Mouse (Mus musculus) brain, embryonic 14.5 days (tissue): ENCODE measurements around the gene Hykk.
A peak's percentile ranks its signal among the peaks of the same experiment; 100 is the strongest.

Source experiments
- CTCF ChIP-seq: fragments of 200-500 bp; IDR thresholded peaks from 2 replicates; pipeline ENCODE4 v1.5.1; 2012; ENCODE audit warnings: inconsistent platforms, mild to moderate bottlenecking, moderate library complexity, borderline replicate concordance; ENCODE audit not compliant: insufficient read depth, insufficient read length; ENCODE audit errors: extremely low read depth
- POLR2A ChIP-seq: fragments of 200-500 bp; IDR thresholded peaks from 2 replicates; pipeline ENCODE4 v1.6.1; 2012; ENCODE audit warnings: mild to moderate bottlenecking, inconsistent platforms, borderline replicate concordance; ENCODE audit not compliant: poor library complexity, insufficient read depth, insufficient read length, severe bottlenecking; ENCODE audit errors: extremely low read depth

DNA sequence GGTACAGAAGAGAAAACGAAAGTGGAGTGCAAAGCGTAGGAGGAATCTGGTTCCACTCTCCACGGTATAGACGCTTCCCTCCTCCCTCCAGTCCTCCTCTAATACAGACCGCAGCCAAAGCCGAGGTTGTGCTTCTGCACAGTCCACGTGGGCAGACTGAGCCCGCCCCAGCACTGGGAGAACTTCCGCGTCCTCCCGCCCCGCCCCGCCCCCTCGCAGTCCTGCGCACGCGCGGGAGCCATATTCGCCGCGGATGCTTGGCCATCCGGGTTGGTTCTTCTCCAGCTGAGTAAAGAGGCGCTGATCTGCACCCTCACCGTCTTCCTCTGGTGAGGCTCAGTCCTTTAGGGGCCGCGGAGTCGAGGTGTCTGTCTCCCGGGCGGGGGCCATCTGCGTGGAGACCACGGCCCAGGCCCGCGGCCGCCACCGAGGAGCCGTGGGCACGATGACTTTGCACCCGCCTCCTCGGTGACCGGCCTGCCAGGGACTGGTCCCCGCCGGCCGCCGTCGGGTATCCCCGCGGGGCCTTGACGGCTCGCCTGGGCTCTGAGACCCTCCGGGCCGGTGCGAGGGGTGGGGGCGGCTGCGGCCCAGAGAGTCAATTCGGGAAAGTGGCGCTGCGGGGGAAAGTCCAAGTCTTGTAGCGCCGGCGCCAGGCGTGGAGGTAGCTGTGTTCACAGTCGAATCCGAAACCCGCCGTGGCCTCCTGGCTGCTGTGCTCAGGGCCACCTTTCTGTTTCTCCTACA is 33.7 kb downstream of the Hykk start, which contains the start of the genes Psma4 and AY074887:
- TF ChIP-seq CTCF, result no peak
- TF ChIP-seq POLR2A, result peak; percentile 67; the same call in 1 of the 2 replicates
